Mouse (Mus musculus) forebrain, embryonic 16.5 days (tissue): ENCODE results near the gene Alg5. TPM values are rescaled to one million over a fixed set of nuclear protein-coding genes. Genes with fewer than 3 reads are reported as not detected.

Source experiments
- ATAC-seq: fragments of 200-750 bp; cut with Nextera tagmentation; 2 replicates; pipeline ENCODE4 v1.8.0; 2017; ENCODE audit warnings: mild to moderate bottlenecking, moderate library complexity
- H3K27ac ChIP-seq: fragments of 300-500 bp; sonication (generic); 2 replicates; pipeline ENCODE4 v1.5.1; 2014; ENCODE audit warnings: low read length, control low read depth
- H3K27me3 ChIP-seq: fragments of 300-500 bp; sonication (generic); replicated peaks from 2 replicates; pipeline ENCODE4 v1.6.1; 2014; ENCODE audit warnings: low read length; ENCODE audit not compliant: control insufficient read depth, insufficient read depth
- H3K36me3 ChIP-seq: fragments of 300-500 bp; sonication (generic); 2 replicates; pipeline ENCODE4 v1.6.1; 2014; ENCODE audit not compliant: control insufficient read depth, insufficient read depth
- H3K4me1 ChIP-seq: fragments of 300-500 bp; sonication (generic); replicated peaks from 2 replicates; pipeline ENCODE4 v1.6.1; 2014; ENCODE audit warnings: low read length; ENCODE audit not compliant: control insufficient read depth, insufficient read depth
- H3K4me2 ChIP-seq: fragments of 300-500 bp; sonication (generic); 2 replicates; pipeline ENCODE4 v1.6.1; 2014; ENCODE audit warnings: mild to moderate bottlenecking, low read length, control low read depth
- H3K4me3 ChIP-seq: fragments of 300-500 bp; sonication (generic); replicated peaks from 2 replicates; pipeline ENCODE4 v1.5.1; 2014; ENCODE audit warnings: mild to moderate bottlenecking, low read length, control low read depth
- H3K9ac ChIP-seq: fragments of 300-500 bp; sonication (generic); replicated peaks from 2 replicates; pipeline ENCODE4 v1.6.1; 2014; ENCODE audit warnings: low read depth, low read length, control low read depth
- H3K9me3 ChIP-seq: fragments of 300-500 bp; sonication (generic); 2 replicates; pipeline ENCODE4 v1.6.1; 2016; ENCODE audit warnings: low read length; ENCODE audit not compliant: control insufficient read depth
- WGBS: fragments of 180-500 bp; shearing (Covaris S2); extraction: QIAGEN DNeasy Blood & Tissue Kit; methylation state at CpG from one replicate; pipeline ENCODE4 v1.1.7; 2014; 5-methylcytosine and 5-hydroxymethylcytosine counted together
- polyA plus RNA-seq: library from polyadenylated mRNA; unstranded; fragments of >200 nt; fragmentation: Nextera tagmentation; extraction: Ambion mirVana; gene quantifications from 2 replicates; pipeline ENCODE4 v1.2.1, GENCODE M21; 2015

The Alg5 gene
- polyA plus RNA-seq, 1 experiment from 2014 or later: 52.7 TPM

DNA sequence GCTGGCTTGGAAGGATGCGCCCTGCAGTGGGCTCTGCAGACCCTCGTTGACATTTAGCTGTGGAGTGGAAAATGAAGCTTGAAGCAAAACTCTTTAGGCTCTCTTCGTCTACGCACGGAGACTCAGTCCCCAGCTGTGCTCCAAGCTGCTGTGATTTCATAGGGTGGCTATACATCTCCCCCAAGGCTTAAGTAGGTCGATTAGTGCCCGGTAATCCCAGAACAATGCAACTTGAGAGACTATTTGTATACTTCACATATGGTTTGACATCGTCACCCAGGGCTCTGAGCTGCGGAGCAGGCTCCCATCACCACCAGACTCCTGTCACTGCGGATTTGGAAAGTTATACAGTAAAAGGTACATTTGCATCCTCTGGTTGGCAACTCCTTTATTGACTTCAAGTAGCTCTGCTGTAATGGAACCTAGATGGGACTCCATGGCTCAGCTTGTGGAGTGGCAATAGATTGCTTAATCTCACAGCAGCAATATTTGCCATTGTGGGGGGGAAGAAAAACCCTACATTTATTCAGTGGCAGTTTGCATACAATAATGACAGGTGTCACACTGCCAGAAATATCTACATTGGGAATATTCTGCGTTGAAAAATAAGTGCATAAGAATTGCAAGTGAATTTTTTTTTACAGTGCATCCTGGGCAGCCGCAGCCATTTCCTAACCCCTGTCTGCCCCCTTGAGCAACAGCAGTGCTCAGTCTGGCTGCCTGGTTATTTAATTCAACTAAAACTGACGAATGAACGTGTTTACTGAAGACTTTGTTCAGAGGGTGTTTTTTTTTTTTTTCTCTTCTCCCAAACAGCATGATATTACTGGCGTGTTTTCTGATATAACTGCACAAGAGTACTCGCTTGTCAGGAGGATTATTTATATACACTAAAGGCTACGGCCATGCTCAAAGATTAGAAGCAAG is 34.3 kb downstream of the Alg5 start:
- Histone ChIP-seq H3K9me3 (peaks cover 3% of the 10 kb centered on the region; the same call in 1 of the 2 replicates), H3K4me1 (no peaks in the 10 kb centered on the region), H3K27ac (no peak overlapping the region), H3K4me3 (no peak overlapping the region), H3K27me3 (no peaks in the 10 kb centered on the region), H3K4me2 (no peak overlapping the region), H3K9ac (no peak overlapping the region), H3K36me3 (no peaks in the 10 kb centered on the region)
- no peak for ATAC-seq
- WGBS: 58% methylated on average over 17 of the region's 17 CpGs

DNA sequence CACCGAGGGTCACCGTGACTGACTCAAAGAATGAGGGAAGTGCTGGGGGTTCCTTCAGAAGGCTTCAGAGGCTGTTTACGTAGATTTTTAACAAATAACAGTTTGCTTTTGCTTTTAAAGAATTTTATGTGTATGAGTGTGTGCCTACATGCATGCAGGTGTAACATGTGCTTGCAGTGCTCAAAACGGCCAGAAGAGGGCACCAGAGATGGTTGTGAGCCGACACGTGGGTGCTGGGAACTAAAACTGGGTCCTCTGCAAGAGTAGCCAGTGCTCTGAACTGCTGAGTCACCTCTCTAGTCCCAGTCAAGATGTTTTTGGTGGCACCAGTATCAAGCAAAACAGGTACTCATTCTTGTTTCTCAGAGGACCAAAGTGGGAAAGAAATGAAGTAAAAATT is 38.3 kb downstream of the Alg5 start:
- WGBS: 85% methylated on average over 6 of the region's 6 CpGs
- peaks cover 3% of the 10 kb centered on the region; the same call in 1 of the 2 replicates for H3K9me3 ChIP-seq
- H3K4me1 ChIP-seq: no peaks in the 10 kb centered on the region
- H3K9ac ChIP-seq: no peak overlapping the region
- no peak overlapping the region for H3K4me2 ChIP-seq
- H3K4me3 ChIP-seq: no peak overlapping the region
- no peaks in the 10 kb centered on the region for H3K27me3 ChIP-seq
- ATAC-seq: no peak
- H3K27ac ChIP-seq: no peak overlapping the region
- H3K36me3 ChIP-seq: no peaks in the 10 kb centered on the region

DNA sequence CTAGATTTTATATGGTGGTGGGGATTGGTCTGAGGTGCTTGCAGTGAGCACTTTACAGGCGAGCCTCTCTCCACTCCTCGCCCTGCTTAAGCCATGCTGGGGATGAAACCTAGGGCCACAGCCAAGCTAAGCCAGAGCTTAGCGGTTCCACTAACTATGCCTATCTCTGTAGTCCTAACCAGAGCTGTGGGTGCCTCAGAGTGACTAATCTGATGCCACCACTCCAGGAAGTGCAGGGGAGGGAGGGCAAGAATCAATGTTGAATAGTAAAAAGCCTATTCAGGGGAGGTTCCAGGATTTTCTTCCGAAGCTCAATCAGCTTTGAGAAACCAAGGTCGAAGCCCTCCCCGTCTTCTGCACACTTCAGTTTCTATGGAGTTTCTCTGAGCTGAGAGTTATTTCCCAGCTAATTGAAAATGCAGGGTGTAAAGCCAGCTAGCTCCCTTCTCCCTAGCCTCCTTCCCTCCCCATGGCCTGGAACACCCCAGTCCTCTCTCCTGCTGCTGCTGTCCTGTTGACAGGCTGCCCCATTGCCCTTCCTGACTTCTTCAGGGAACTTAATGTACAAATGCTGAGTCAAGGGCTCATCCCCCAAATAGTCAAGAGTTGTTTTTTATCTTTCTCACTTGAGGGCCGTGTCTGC is 40.8 kb downstream of the Alg5 start:
- H3K4me2 ChIP-seq: no peak overlapping the region
- H3K9me3 ChIP-seq: peaks cover 3% of the 10 kb centered on the region; the same call in 1 of the 2 replicates
- H3K27me3 ChIP-seq: no peaks in the 10 kb centered on the region
- H3K9ac ChIP-seq: no peak overlapping the region
- no peak for ATAC-seq
- no peaks in the 10 kb centered on the region for H3K4me1 ChIP-seq
- 60% methylated on average over 7 of the region's 7 CpGs for whole genome bisulfite sequencing
- no peak overlapping the region for H3K4me3 ChIP-seq
- no peaks in the 10 kb centered on the region for H3K36me3 ChIP-seq
- H3K27ac ChIP-seq: no peak overlapping the region

DNA sequence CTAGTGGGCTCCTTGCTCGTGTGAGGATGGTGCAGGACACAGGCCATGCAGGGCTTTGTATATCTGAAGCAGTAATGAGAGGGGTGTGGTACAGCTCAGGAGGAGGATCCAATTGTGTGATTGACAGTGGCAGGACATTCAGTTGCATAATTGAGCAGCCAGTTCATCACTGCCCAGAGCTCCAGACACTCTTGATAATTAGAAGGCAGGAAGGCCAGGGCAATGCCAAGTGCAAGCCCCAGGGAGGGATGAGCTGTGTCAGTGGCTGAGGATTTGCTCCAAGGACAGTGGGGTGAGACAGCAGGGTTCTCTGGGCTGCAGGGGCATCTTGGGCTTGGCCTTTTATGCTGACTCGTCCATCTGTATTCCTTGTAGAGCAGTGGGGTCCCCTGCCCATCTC is 55.3 kb downstream of the Alg5 start:
- no peak for ATAC-seq
- Histone ChIP-seq H3K4me2 (no peak overlapping the region), H3K27me3 (no peaks in the 10 kb centered on the region), H3K9ac (no peak overlapping the region), H3K27ac (no peak overlapping the region), H3K36me3 (no peaks in the 10 kb centered on the region), H3K4me1 (no peaks in the 10 kb centered on the region), H3K4me3 (no peak overlapping the region), H3K9me3 (0 out of 2 replicates have a peak, but pooled peaks cover 2% of the 10 kb centered on the region)
- 51% methylated on average over 2 of the region's 2 CpGs for WGBS

DNA sequence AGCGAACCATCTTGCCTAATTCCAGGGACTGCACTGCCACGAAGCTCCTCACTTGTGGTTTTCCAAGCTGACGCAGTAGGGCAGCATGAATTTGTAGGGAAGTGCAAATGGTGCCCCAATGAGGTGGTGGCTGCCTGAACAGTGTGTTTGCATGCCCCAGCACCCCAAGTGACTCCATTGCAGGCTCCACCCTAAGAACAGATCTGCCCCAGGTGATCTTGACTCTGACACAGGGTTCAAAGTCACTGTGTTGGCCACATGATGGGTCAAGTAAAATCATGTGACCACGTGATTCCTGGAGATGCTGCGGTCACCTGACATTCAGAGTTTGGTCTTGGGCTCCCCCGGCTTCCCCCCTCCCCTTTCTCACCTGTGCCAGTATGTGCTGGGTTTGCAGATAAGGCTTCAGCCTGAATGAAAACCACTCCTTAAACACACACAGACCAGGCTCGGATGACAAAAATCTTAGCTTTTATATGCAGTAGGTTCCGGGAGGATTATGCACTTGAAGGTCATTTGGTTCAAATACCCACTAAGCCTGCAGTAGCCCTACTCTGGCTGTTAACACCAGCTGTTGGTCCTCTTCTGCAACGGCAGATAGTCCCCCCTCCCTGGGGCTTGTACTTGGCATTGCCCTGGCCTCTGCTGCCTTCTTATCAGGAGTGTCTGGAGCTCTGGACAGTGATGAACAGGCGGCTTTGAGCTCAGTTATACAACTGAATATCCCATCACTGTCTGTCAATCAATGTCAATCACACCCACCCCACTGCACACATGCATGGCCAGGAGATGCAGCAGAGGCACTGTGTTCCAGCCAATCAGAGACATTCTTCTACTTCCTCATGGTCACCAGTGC is 56.7 kb downstream of the Alg5 start:
- 76% methylated on average over 10 of the region's 10 CpGs for WGBS
- Histone ChIP-seq H3K4me3 (no peak overlapping the region), H3K4me1 (no peaks in the 10 kb centered on the region), H3K4me2 (no peak overlapping the region), H3K27ac (no peak overlapping the region), H3K36me3 (no peaks in the 10 kb centered on the region), H3K27me3 (no peaks in the 10 kb centered on the region), H3K9ac (no peak overlapping the region), H3K9me3 (0 out of 2 replicates have a peak, but pooled peaks cover 2% of the 10 kb centered on the region)
- ATAC-seq: no peak

DNA sequence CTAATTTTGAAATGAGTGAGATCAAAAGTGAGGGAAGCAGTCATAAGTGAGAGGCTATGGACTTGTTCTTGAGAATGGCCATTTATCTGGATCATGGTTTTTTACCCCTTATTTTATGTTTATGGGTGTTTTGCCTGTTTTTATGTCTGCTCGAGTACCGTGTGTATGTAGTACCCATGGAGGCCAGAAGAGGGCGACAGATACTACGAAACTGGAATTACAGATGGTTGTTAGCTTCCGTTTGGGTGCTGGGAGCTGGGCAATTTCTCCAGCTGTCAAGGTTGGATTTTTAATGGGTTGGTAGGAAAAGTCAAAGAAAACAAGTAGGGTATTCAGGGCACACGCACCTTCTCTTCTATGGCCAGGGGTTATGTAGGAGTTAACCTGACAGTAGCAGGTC is 58.4 kb downstream of the Alg5 start:
- 0 out of 2 replicates have a peak, but pooled peaks cover 2% of the 10 kb centered on the region for H3K9me3 ChIP-seq
- 90% methylated on average over 6 of the region's 6 CpGs for WGBS
- no peak overlapping the region for H3K4me3 ChIP-seq
- no peaks in the 10 kb centered on the region for H3K36me3 ChIP-seq
- H3K4me2 ChIP-seq: no peak overlapping the region
- no peaks in the 10 kb centered on the region for H3K27me3 ChIP-seq
- H3K9ac ChIP-seq: no peak overlapping the region
- no peak overlapping the region for H3K27ac ChIP-seq
- no peaks in the 10 kb centered on the region for H3K4me1 ChIP-seq
- no peak for ATAC-seq

DNA sequence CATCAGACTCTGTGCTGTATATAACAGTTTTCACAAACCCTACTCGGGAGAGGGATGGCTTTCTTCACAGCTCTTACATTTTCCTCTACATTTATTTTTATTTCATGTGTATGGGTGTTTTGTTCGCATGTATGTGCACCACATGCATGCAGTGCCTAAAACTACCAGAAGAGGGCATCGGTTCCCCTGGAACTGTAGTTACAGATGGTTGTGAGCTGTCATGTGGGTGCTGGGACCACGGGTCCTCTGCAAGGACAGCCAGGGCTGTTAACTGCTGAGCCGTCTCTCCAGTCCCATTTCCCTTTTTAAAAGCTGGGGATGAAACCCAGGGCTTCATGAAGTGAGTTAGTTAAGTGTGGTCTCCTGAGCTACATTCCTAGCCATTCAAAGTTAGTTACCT is 60.0 kb downstream of the Alg5 start:
- H3K9ac ChIP-seq: no peak overlapping the region
- H3K4me2 ChIP-seq: no peak overlapping the region
- 95% methylated on average over 5 of the region's 5 CpGs for WGBS
- no peak overlapping the region for H3K4me3 ChIP-seq
- no peaks in the 10 kb centered on the region for H3K4me1 ChIP-seq
- no peak for ATAC-seq
- no peak overlapping the region for H3K27ac ChIP-seq
- H3K27me3 ChIP-seq: no peaks in the 10 kb centered on the region
- no peaks in the 10 kb centered on the region for H3K36me3 ChIP-seq
- H3K9me3 ChIP-seq: 0 out of 2 replicates have a peak, but pooled peaks cover 2% of the 10 kb centered on the region

DNA sequence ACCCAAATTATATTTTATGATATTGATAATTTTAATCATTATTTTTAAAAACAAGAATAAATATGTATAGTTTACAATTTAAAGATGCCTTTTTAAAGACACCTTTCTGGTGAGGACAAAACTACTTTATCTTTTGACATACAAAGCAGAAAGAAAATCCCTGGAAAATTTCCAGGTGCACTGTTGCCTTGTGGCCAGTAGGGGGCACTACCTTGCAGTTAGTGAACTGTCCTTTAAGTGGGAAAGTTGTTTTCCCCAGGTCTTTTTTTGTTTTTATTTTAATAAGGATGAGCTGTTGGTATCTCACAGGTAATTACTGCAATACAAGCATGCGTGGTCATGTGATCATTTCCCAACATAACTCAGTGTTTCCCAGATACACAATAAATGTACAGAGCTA is 60.5 kb downstream of the Alg5 start:
- 97% methylated on average over 1 of the region's 1 CpGs for WGBS
- no peak for ATAC-seq
- H3K9me3 ChIP-seq: 0 out of 2 replicates have a peak, but pooled peaks cover 2% of the 10 kb centered on the region

DNA sequence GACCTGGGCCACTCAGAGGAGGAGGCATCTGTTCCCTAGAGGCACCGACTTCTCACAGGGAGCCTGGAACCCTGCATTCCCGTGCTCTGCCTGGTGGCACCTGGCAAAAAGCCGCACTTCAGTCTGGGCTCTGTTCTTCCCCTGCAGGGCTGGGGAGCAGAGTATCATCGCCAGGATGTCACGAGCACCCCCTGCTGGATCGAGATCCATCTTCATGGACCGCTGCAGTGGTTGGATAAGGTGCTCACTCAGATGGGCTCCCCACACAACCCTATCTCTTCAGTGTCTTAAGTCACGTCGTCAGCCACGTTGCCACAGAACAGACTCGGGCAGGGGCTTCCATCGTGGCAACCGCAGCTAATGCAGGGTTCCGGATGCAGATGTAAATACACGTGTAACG is 61.9 kb downstream of the Alg5 start:
- Histone ChIP-seq H3K9ac (no peak overlapping the region), H3K4me3 (no peak overlapping the region), H3K27ac (no peak overlapping the region), H3K27me3 (no peaks in the 10 kb centered on the region), H3K4me1 (no peaks in the 10 kb centered on the region), H3K4me2 (no peak overlapping the region), H3K36me3 (no peaks in the 10 kb centered on the region), H3K9me3 (0 out of 2 replicates have a peak, but pooled peaks cover 2% of the 10 kb centered on the region)
- peak; percentile 54; the same call in 1 of the 2 replicates for ATAC-seq
- 40% methylated on average over 16 of the region's 16 CpGs for WGBS

More for the DNA sequence above, 60.5 kb downstream of the Alg5 start:
- H3K9ac ChIP-seq: no peak overlapping the region
- no peak overlapping the region for H3K27ac ChIP-seq
- H3K27me3 ChIP-seq: no peaks in the 10 kb centered on the region
- no peak overlapping the region for H3K4me3 ChIP-seq
- H3K4me2 ChIP-seq: no peak overlapping the region
- H3K36me3 ChIP-seq: no peaks in the 10 kb centered on the region
- H3K4me1 ChIP-seq: no peaks in the 10 kb centered on the region
